Mouse (Mus musculus): ENCODE results near the gene Fblim1. TPM values are rescaled to one million over a fixed set of nuclear protein-coding genes. Genes with fewer than 3 reads are reported as not detected.

Gene Fblim1
- polyA plus RNA-seq, 1 experiment from 2014 or later = 61.3 TPM

DNA sequence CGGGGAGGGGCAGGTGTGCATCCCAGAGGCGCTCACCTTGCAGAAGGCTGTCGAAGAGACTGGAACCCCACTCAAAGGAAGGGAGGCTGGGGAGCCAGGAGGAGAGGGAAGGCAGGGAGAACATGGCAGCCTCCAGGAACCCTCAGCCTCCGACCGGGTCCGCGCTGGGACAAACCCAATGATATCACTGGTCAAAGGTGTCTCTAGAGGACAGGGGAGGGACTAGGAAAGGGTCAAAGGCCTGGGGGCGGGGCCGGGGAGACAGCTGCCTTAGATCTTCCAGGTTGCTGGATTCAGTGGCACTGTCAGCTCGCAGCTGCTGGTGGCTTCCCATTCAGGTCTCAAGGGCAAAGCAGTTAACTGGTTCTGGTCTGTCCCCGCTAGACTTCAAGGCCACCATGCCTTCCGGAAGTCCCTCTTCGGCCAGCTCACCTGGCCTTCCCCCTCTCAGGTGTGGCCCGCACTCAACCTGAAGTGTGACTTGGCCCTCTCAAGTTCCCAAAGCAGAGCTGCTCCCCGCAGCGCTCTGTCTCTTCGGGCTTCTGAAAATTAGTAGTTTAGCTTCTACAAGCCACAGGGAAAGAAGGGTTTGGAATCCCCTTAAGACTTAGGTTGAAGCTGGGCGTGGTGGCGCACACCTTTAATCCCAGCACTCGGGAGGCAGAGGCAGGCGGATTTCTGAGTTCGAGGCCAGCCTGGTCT lies 12.1 kb upstream of the Fblim1 start:
- H3K27ac ChIP-seq (replicated peaks; ENCODE audit: low read depth, low read length) = no peak overlapping the region
- DNase-seq (ENCODE audit: low spot score) = peak; percentile 14
- ATAC-seq (replicated peaks; ENCODE audit: insufficient number of reproducible peaks, low FRiP score, low TSS enrichment, low read depth) = no peak
- no peaks in the 10 kb centered on the region for H3K9me3 ChIP-seq (replicated peaks; ENCODE audit: control insufficient read depth, low read length)
- peaks cover 5% of the 10 kb centered on the region; the same call in 1 of the 2 replicates for H3K4me1 ChIP-seq (ENCODE audit: control insufficient read depth, insufficient read depth, low read length)
- H3K4me2 ChIP-seq (ENCODE audit: low read depth, low read length) = peak overlapping the region; percentile 49
- no peaks in the 10 kb centered on the region for H3K27me3 ChIP-seq (ENCODE audit: control insufficient read depth, insufficient read depth, low read length)
- H3K9ac ChIP-seq (replicated peaks; ENCODE audit: low read length) = peak overlapping the region; percentile 37
- H3K4me3 ChIP-seq (ENCODE audit: low read depth, low read length) = peak overlapping the region; percentile 19
- no peaks in the 10 kb centered on the region for H3K36me3 ChIP-seq (replicated peaks; ENCODE audit: control insufficient read depth, insufficient read depth, low read depth, low read length)
- WGBS = 15% methylated on average over 21 of the region's 22 CpGs

DNA sequence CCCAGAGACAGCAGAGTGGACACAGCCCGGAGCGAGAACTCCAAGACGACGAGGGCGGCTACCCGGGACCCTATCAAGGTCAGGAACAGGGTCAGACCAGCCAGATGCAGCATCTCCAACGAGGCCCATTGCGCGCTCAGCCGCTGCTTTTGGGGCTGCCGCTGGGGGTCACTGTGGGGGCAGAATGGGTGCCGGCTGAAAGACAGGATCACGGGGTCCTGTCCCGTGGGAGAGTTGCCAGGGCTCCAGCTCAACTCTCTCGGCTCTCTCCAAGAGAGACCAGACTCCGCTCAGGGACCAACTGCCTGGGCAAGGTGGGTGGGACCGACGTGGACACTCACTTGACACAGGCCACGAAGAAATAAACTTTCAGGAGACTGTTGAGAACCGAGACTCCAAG lies 11.4 kb upstream of the Fblim1 start:
- ATAC-seq (replicated peaks; ENCODE audit: insufficient number of reproducible peaks, low FRiP score, low TSS enrichment, low read depth) = no peak
- no peaks in the 10 kb centered on the region for H3K27me3 ChIP-seq (ENCODE audit: control insufficient read depth, insufficient read depth, low read length)
- peak overlapping the region; percentile 37 for H3K9ac ChIP-seq (replicated peaks; ENCODE audit: low read length)

DNA sequence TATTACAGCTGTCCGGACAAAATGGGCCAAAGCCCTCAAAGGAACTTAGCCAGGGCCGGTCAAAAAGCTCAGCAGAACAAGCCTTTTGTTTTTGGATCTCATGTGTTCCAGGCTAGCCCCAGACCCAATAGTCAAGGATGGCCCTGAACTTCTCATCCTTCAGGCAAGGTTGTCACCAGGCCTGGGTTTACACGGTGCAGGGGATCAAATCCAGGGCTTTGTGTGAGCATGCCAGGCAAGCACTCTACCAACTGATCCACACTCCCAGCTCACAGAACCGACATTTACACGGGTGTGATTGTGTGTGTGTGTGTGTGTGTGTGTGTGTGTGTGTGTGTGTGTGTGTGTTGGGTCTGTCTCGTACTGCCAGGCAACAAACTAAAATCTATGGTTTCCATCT lies 10.9 kb upstream of the Fblim1 start:
- Histone ChIP-seq H3K9ac (replicated peaks; ENCODE audit: low read length) (no peak overlapping the region), H3K36me3 (replicated peaks; ENCODE audit: control insufficient read depth, insufficient read depth, low read depth, low read length) (no peaks in the 10 kb centered on the region), H3K4me2 (ENCODE audit: low read depth, low read length) (no peak overlapping the region), H3K27ac (replicated peaks; ENCODE audit: low read depth, low read length) (no peak overlapping the region), H3K9me3 (replicated peaks; ENCODE audit: control insufficient read depth, low read length) (no peaks in the 10 kb centered on the region), H3K27me3 (ENCODE audit: control insufficient read depth, insufficient read depth, low read length) (no peaks in the 10 kb centered on the region), H3K4me1 (ENCODE audit: control insufficient read depth, insufficient read depth, low read length) (peaks cover 5% of the 10 kb centered on the region; the same call in 1 of the 2 replicates), H3K4me3 (ENCODE audit: low read depth, low read length) (no peak overlapping the region)
- WGBS = 68% methylated on average over 6 of the region's 6 CpGs
- DNase-seq (ENCODE audit: low spot score) = no peak
- ATAC-seq (replicated peaks; ENCODE audit: insufficient number of reproducible peaks, low FRiP score, low TSS enrichment, low read depth) = no peak

More for the DNA sequence above, 11.4 kb upstream of the Fblim1 start:
- Histone ChIP-seq H3K4me2 (ENCODE audit: low read depth, low read length) (peak overlapping the region; percentile 49), H3K36me3 (replicated peaks; ENCODE audit: control insufficient read depth, insufficient read depth, low read depth, low read length) (no peaks in the 10 kb centered on the region), H3K4me1 (ENCODE audit: control insufficient read depth, insufficient read depth, low read length) (peaks cover 5% of the 10 kb centered on the region; the same call in 1 of the 2 replicates), H3K27ac (replicated peaks; ENCODE audit: low read depth, low read length) (no peak overlapping the region), H3K9me3 (replicated peaks; ENCODE audit: control insufficient read depth, low read length) (no peaks in the 10 kb centered on the region), H3K4me3 (ENCODE audit: low read depth, low read length) (peak overlapping the region; percentile 19)
- 2% methylated on average over 20 of the region's 20 CpGs for WGBS
- peak; percentile 69 for DNase-seq (ENCODE audit: low spot score)

DNA sequence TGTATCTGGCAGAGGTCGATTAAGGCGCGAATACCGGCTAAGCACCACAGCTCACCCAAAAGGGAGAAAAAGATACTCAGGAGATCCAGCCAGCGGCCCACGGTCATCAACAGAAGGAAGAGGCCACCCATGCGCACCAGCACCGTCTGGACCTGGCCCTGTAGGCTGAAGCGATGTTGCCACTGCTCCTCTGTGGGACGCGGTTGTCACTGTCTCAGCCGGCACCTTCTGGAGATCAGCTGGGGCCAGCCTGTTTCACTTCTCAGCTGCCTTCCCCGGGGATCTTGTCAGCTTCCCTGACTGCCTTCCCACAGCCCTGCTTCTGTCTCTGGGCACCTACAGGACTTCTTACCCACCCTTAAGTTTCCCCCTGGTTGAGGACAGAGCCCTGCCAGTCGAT lies 9.1 kb upstream of the Fblim1 start:
- Histone ChIP-seq H3K9ac (replicated peaks; ENCODE audit: low read length) (no peak overlapping the region), H3K27me3 (ENCODE audit: control insufficient read depth, insufficient read depth, low read length) (no peaks in the 10 kb centered on the region), H3K36me3 (replicated peaks; ENCODE audit: control insufficient read depth, insufficient read depth, low read depth, low read length) (no peaks in the 10 kb centered on the region), H3K4me3 (ENCODE audit: low read depth, low read length) (no peak overlapping the region), H3K4me1 (ENCODE audit: control insufficient read depth, insufficient read depth, low read length) (peaks cover 5% of the 10 kb centered on the region; the same call in 1 of the 2 replicates), H3K9me3 (replicated peaks; ENCODE audit: control insufficient read depth, low read length) (no peaks in the 10 kb centered on the region), H3K4me2 (ENCODE audit: low read depth, low read length) (no peak overlapping the region), H3K27ac (replicated peaks; ENCODE audit: low read depth, low read length) (no peak overlapping the region)
- ATAC-seq (replicated peaks; ENCODE audit: insufficient number of reproducible peaks, low FRiP score, low TSS enrichment, low read depth) (no peak), DNase-seq (ENCODE audit: low spot score) (no peak)
- WGBS = 85% methylated on average over 14 of the region's 14 CpGs

DNA sequence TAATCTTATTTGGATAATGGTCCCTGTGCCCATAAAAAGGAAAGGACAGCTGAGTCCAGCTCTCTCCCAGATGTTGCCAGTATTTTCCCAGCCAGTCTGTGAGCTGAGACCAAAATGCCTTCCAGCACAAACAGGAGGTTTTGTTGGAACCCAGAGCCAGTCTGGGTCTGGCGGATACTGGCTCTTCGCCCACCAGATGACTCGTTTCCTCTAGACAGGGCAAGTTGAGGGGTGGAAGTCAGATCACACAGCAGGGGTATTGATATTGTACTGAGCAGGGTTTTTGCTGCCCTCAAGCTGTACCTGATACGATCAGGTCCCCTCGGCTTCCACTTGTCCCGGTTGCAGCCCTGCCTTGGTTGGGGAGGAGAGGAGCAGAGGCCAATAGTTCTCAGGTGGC lies 3.6 kb upstream of the Fblim1 start:
- no peak overlapping the region for H3K4me2 ChIP-seq (ENCODE audit: low read depth, low read length)
- no peak overlapping the region for H3K9ac ChIP-seq (replicated peaks; ENCODE audit: low read length)
- H3K27ac ChIP-seq (replicated peaks; ENCODE audit: low read depth, low read length) = no peak overlapping the region
- H3K4me3 ChIP-seq (ENCODE audit: low read depth, low read length) = no peak overlapping the region
- H3K36me3 ChIP-seq (replicated peaks; ENCODE audit: control insufficient read depth, insufficient read depth, low read depth, low read length) = no peaks in the 10 kb centered on the region
- ATAC-seq (replicated peaks; ENCODE audit: insufficient number of reproducible peaks, low FRiP score, low TSS enrichment, low read depth) (no peak), DNase-seq (ENCODE audit: low spot score) (no peak)
- H3K27me3 ChIP-seq (ENCODE audit: control insufficient read depth, insufficient read depth, low read length) = no peaks in the 10 kb centered on the region
- H3K9me3 ChIP-seq (replicated peaks; ENCODE audit: control insufficient read depth, low read length) = no peaks in the 10 kb centered on the region
- no peaks in the 10 kb centered on the region for H3K4me1 ChIP-seq (ENCODE audit: control insufficient read depth, insufficient read depth, low read length)
- WGBS = 78% methylated on average over 6 of the region's 6 CpGs

DNA sequence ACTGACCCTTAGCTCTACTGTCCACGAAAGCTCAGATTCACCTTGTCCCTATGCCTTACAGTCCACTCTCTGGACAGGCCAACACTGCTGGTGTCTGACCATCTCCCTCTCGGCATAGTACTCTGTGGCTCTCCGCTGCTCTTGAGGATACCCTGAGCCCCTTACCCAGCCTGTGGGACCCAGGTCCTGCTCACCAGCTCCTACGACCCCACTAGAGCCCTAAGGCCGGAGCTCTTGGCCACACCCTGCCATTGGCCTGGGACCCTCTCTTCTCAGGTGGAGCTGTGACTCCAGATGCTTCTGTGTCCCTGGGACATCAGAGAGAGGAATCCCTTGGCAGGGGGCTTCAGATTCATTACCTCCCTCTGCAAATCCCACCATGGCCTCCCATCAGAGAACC lies 475 bp downstream of the Fblim1 start:
- Histone ChIP-seq H3K9me3 (replicated peaks; ENCODE audit: control insufficient read depth, low read length) (no peaks in the 10 kb centered on the region), H3K4me2 (ENCODE audit: low read depth, low read length) (no peak overlapping the region), H3K4me1 (ENCODE audit: control insufficient read depth, insufficient read depth, low read length) (no peaks in the 10 kb centered on the region; the same call in 1 of the 2 replicates), H3K9ac (replicated peaks; ENCODE audit: low read length) (no peak overlapping the region), H3K36me3 (replicated peaks; ENCODE audit: control insufficient read depth, insufficient read depth, low read depth, low read length) (no peaks in the 10 kb centered on the region), H3K27me3 (ENCODE audit: control insufficient read depth, insufficient read depth, low read length) (no peaks in the 10 kb centered on the region), H3K27ac (replicated peaks; ENCODE audit: low read depth, low read length) (no peak overlapping the region), H3K4me3 (ENCODE audit: low read depth, low read length) (no peak overlapping the region)
- ATAC-seq (replicated peaks; ENCODE audit: insufficient number of reproducible peaks, low FRiP score, low TSS enrichment, low read depth) = no peak
- no peak for DNase-seq (ENCODE audit: low spot score)
- WGBS = 88% methylated on average over 5 of the region's 5 CpGs

DNA sequence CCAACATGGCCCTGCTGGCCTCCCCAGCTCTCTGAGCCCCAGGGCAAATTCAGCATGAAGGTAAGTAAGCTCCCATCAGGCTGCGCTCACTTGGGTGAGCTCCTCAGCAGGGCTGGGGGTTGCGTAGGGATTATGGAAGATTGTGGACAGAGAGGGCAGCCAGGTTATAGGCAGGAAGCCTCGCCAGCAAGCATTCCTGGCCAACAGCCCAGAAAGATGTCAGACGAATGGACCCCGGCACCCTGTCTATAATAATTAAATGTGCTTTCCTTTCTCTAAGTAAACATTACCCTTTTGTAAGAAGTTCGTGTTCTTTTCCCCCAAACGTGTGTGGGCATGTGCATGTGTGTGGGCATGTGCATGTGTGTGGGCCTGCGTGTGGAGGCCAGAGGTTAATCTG lies 1.4 kb downstream of the Fblim1 start:
- H3K4me2 ChIP-seq (ENCODE audit: low read depth, low read length) = no peak overlapping the region
- ATAC-seq (replicated peaks; ENCODE audit: insufficient number of reproducible peaks, low FRiP score, low TSS enrichment, low read depth) (no peak), DNase-seq (ENCODE audit: low spot score) (no peak)
- no peak overlapping the region for H3K9ac ChIP-seq (replicated peaks; ENCODE audit: low read length)
- H3K4me1 ChIP-seq (ENCODE audit: control insufficient read depth, insufficient read depth, low read length) = no peaks in the 10 kb centered on the region; the same call in 1 of the 2 replicates
- no peak overlapping the region for H3K27ac ChIP-seq (replicated peaks; ENCODE audit: low read depth, low read length)
- H3K9me3 ChIP-seq (replicated peaks; ENCODE audit: control insufficient read depth, low read length) = no peaks in the 10 kb centered on the region
- WGBS = 61% methylated on average over 8 of the region's 8 CpGs
- no peaks in the 10 kb centered on the region for H3K36me3 ChIP-seq (replicated peaks; ENCODE audit: control insufficient read depth, insufficient read depth, low read depth, low read length)
- no peak overlapping the region for H3K4me3 ChIP-seq (ENCODE audit: low read depth, low read length)
- H3K27me3 ChIP-seq (ENCODE audit: control insufficient read depth, insufficient read depth, low read length) = no peaks in the 10 kb centered on the region

DNA sequence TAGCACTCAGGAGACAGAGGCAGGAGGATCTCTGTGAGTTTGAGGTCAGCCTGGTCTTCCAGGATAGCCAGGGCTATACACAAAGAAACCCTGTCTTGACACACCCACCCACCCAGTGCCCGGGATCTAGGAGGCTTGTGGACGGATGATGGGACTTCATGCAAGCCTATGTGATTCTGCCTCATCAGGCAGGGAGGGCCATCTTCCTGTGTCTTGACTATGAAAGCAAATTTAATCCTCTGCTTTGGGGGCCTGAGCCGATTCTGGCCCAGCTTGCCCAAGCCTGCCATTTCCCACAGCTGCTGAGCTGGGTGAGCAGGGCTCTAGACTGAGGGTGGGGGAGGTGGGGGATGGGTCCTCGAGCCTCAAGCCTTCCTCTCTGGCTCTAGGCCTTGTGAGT lies 2.0 kb downstream of the Fblim1 start:
- Histone ChIP-seq H3K9ac (replicated peaks; ENCODE audit: low read length) (no peak overlapping the region), H3K4me1 (ENCODE audit: control insufficient read depth, insufficient read depth, low read length) (no peaks in the 10 kb centered on the region; the same call in 1 of the 2 replicates), H3K36me3 (replicated peaks; ENCODE audit: control insufficient read depth, insufficient read depth, low read depth, low read length) (no peaks in the 10 kb centered on the region), H3K4me2 (ENCODE audit: low read depth, low read length) (no peak overlapping the region), H3K4me3 (ENCODE audit: low read depth, low read length) (no peak overlapping the region), H3K27me3 (ENCODE audit: control insufficient read depth, insufficient read depth, low read length) (no peaks in the 10 kb centered on the region), H3K9me3 (replicated peaks; ENCODE audit: control insufficient read depth, low read length) (no peaks in the 10 kb centered on the region), H3K27ac (replicated peaks; ENCODE audit: low read depth, low read length) (no peak overlapping the region)
- WGBS = 72% methylated on average over 4 of the region's 4 CpGs
- ATAC-seq (replicated peaks; ENCODE audit: insufficient number of reproducible peaks, low FRiP score, low TSS enrichment, low read depth) (no peak), DNase-seq (ENCODE audit: low spot score) (no peak)

All from embryonic facial prominence, embryonic 11.5 days (tissue).